Mouse (Mus musculus) liver, embryonic 15.5 days (tissue): ENCODE measurements around the gene Jmjd8. TPM values are rescaled to one million over a fixed set of nuclear protein-coding genes. Genes with fewer than 3 reads are reported as not detected.
"Not testable (repeated sequence)": the region's sequence is repeated elsewhere in the genome, so short reads cannot be mapped to it uniquely, and the experiment has no call there.

ENCODE experiments used
- ATAC-seq: fragments of 200-750 bp; cut with Nextera tagmentation; 2 replicates; pipeline ENCODE4 v1.8.0; 2017; ENCODE audit warnings: moderate number of reproducible peaks, mild to moderate bottlenecking, moderate library complexity; ENCODE audit not compliant: insufficient read depth
- H3K27ac ChIP-seq: fragments of 300-500 bp; sonication (generic); replicated peaks from 2 replicates; pipeline ENCODE4 v1.5.1; 2015; ENCODE audit warnings: mild to moderate bottlenecking, inconsistent platforms
- H3K27me3 ChIP-seq: fragments of 300-500 bp; sonication (generic); 2 replicates; pipeline ENCODE4 v1.6.1; 2015; ENCODE audit warnings: mild to moderate bottlenecking, inconsistent platforms
- H3K36me3 ChIP-seq: fragments of 300-500 bp; sonication (generic); replicated peaks from 2 replicates; pipeline ENCODE4 v1.6.1; 2015; ENCODE audit warnings: moderate library complexity, mild to moderate bottlenecking, inconsistent platforms
- H3K4me1 ChIP-seq: fragments of 300-500 bp; sonication (generic); replicated peaks from 2 replicates; pipeline ENCODE4 v1.6.1; 2015; ENCODE audit warnings: inconsistent platforms
- H3K4me2 ChIP-seq: fragments of 300-500 bp; sonication (generic); 2 replicates; pipeline ENCODE4 v1.6.1; 2015; ENCODE audit warnings: moderate library complexity, mild to moderate bottlenecking, inconsistent platforms
- H3K4me3 ChIP-seq: fragments of 300-500 bp; sonication (generic); replicated peaks from 2 replicates; pipeline ENCODE4 v1.5.1; 2015; ENCODE audit warnings: mild to moderate bottlenecking, inconsistent platforms
- H3K9ac ChIP-seq: fragments of 300-500 bp; sonication (generic); 2 replicates; pipeline ENCODE4 v1.6.1; 2015; ENCODE audit warnings: moderate library complexity, mild to moderate bottlenecking, inconsistent platforms
- H3K9me3 ChIP-seq: fragments of 300-500 bp; sonication (generic); replicated peaks from 2 replicates; pipeline ENCODE4 v1.6.1; 2016; ENCODE audit warnings: inconsistent platforms
- WGBS: fragments of 180-500 bp; shearing (Covaris S2); methylation state at CpG from one replicate; pipeline ENCODE4 v1.1.7; 2015; ENCODE audit warnings: mixed read lengths; ENCODE audit not compliant: insufficient replicate concordance; 5-methylcytosine and 5-hydroxymethylcytosine counted together
- polyA plus RNA-seq: library from polyadenylated mRNA; unstranded; fragments of >200 nt; fragmentation: Nextera tagmentation; extraction: Ambion mirVana; gene quantifications from 2 replicates; pipeline ENCODE4 v1.2.1, GENCODE M21; 2015

Gene Jmjd8
- polyA plus RNA-seq, 1 experiment from 2014 or later: 19.6 TPM

- 85% methylated on average over 14 of the region's 14 CpGs for WGBS
- Histone ChIP-seq H3K27me3 (no peaks in the 10 kb centered on the region), H3K4me2 (no peak overlapping the region), H3K9ac (no peak overlapping the region), H3K9me3 (no peaks in the 10 kb centered on the region), H3K27ac (no peak overlapping the region), H3K4me3 (no peak overlapping the region), H3K36me3 (peaks cover 20% of the 10 kb centered on the region), H3K4me1 (peaks cover 63% of the 10 kb centered on the region)
- ATAC-seq: no peak
These were observed 35.6 kb downstream of the Jmjd8 start for GRCm38 (mm10) chr17:25864311-25864710.

GRCm38 (mm10) chr17:25865288-25865687, 36.6 kb downstream of the Jmjd8 start:
- peaks cover 20% of the 10 kb centered on the region for H3K36me3 ChIP-seq
- no peak overlapping the region for H3K27ac ChIP-seq
- 81% methylated on average over 11 of the region's 11 CpGs for WGBS
- peaks cover 54% of the 10 kb centered on the region for H3K4me1 ChIP-seq
- H3K9ac ChIP-seq: no peak overlapping the region
- no peaks in the 10 kb centered on the region for H3K27me3 ChIP-seq
- H3K4me3 ChIP-seq: no peak overlapping the region
- H3K4me2 ChIP-seq: no peak overlapping the region
- no peak for ATAC-seq
- no peaks in the 10 kb centered on the region for H3K9me3 ChIP-seq

- Histone ChIP-seq H3K4me2 (peak overlapping the region; percentile 88; the same call in 1 of the 2 replicates), H3K9ac (no peak overlapping the region), H3K27ac (no peak overlapping the region), H3K4me1 (peaks cover 46% of the 10 kb centered on the region), H3K4me3 (no peak overlapping the region), H3K9me3 (no peaks in the 10 kb centered on the region), H3K36me3 (peaks cover 20% of the 10 kb centered on the region), H3K27me3 (no peaks in the 10 kb centered on the region)
- WGBS: 69% methylated on average over 3 of the region's 3 CpGs
- no peak for ATAC-seq
These were observed 37.5 kb downstream of the Jmjd8 start for GRCm38 (mm10) chr17:25866172-25866571.

GRCm38 (mm10) chr17:25867509-25867835, 38.8 kb downstream of the Jmjd8 start:
- 4% methylated on average over 7 of the region's 7 CpGs for WGBS

GRCm38 (mm10) chr17:25867836-25868600, 39.4 kb downstream of the Jmjd8 start:
- H3K9ac ChIP-seq: peak overlapping the region; percentile 66
- H3K27ac ChIP-seq: peak overlapping the region; percentile 77
- H3K4me3 ChIP-seq: peak overlapping the region; percentile 69
- H3K4me2 ChIP-seq: peak overlapping the region; percentile 88
- H3K36me3 ChIP-seq: peaks cover 20% of the 10 kb centered on the region
- no peaks in the 10 kb centered on the region for H3K27me3 ChIP-seq
- H3K4me1 ChIP-seq: peaks cover 32% of the 10 kb centered on the region
- WGBS: under 1% methylated on average over 42 of the region's 42 CpGs
- H3K9me3 ChIP-seq: no peaks in the 10 kb centered on the region
- ATAC-seq: peak; percentile 53

More at GRCm38 (mm10) chr17:25867509-25867835, 38.8 kb downstream of the Jmjd8 start:
- Histone ChIP-seq H3K9me3 (no peaks in the 10 kb centered on the region), H3K4me2 (peak overlapping the region; percentile 88), H3K9ac (peak overlapping the region; percentile 66), H3K4me3 (peak overlapping the region; percentile 69), H3K4me1 (peaks cover 34% of the 10 kb centered on the region), H3K27ac (peak overlapping the region; percentile 77), H3K36me3 (peaks cover 20% of the 10 kb centered on the region), H3K27me3 (no peaks in the 10 kb centered on the region)
- ATAC-seq: peak; percentile 33

- H3K9ac ChIP-seq: peak within 1 kb of the TSS; percentile 66
- peak within 1 kb of the TSS; percentile 88 for H3K4me2 ChIP-seq
- H3K4me1 ChIP-seq: peaks cover 32% of the 10 kb centered on the region
- H3K36me3 ChIP-seq: peaks cover 16% of the 10 kb centered on the region
- no peaks in the 10 kb centered on the region for H3K27me3 ChIP-seq
- H3K9me3 ChIP-seq: no peaks in the 10 kb centered on the region
- peak; percentile 68 for ATAC-seq
- peak within 1 kb of the TSS; percentile 69 for H3K4me3 ChIP-seq
- 0% methylated on average over 24 of the region's 24 CpGs for WGBS
- H3K27ac ChIP-seq: peak within 1 kb of the TSS; percentile 77
These were observed 40.0 kb downstream of the Jmjd8 start, which contains the start of gene Mcrip2 for GRCm38 (mm10) chr17:25868601-25869191. Gene Mcrip2 (minus strand): TSS chr17:25868764.

GRCm38 (mm10) chr17:25869498-25869897, 40.8 kb downstream of the Jmjd8 start:
- Histone ChIP-seq H3K4me2 (no peak overlapping the region), H3K4me3 (no peak overlapping the region), H3K9ac (no peak overlapping the region), H3K9me3 (no peaks in the 10 kb centered on the region), H3K36me3 (peaks cover 8% of the 10 kb centered on the region), H3K4me1 (peaks cover 39% of the 10 kb centered on the region), H3K27ac (no peak overlapping the region), H3K27me3 (no peaks in the 10 kb centered on the region)
- ATAC-seq: no peak
- 81% methylated on average over 8 of the region's 8 CpGs for WGBS

- Histone ChIP-seq H3K4me3 (no peak overlapping the region), H3K27me3 (no peaks in the 10 kb centered on the region), H3K27ac (no peak overlapping the region), H3K4me1 (peaks cover 42% of the 10 kb centered on the region), H3K4me2 (no peak overlapping the region), H3K36me3 (peaks cover 6% of the 10 kb centered on the region; the same call in 1 of the 2 replicates), H3K9ac (no peak overlapping the region), H3K9me3 (no peaks in the 10 kb centered on the region)
- ATAC-seq: no peak
- 75% methylated on average over 2 of the region's 2 CpGs for WGBS
These were observed 41.3 kb downstream of the Jmjd8 start for GRCm38 (mm10) chr17:25869954-25870353.

- not testable (repeated sequence) for H3K9me3 ChIP-seq, ATAC-seq, H3K4me2 ChIP-seq, H3K27me3 ChIP-seq, H3K36me3 ChIP-seq, H3K27ac ChIP-seq, H3K9ac ChIP-seq, H3K4me3 ChIP-seq
- H3K4me1 ChIP-seq: peaks cover 49% of the 10 kb centered on the region
These were observed 42.9 kb downstream of the Jmjd8 start for GRCm38 (mm10) chr17:25871566-25871965.

GRCm38 (mm10) chr17:25872676-25873075, 44.0 kb downstream of the Jmjd8 start:
- no peaks in the 10 kb centered on the region for H3K9me3 ChIP-seq
- peaks cover 48% of the 10 kb centered on the region for H3K4me1 ChIP-seq
- WGBS: 73% methylated on average over 3 of the region's 3 CpGs
- no peak overlapping the region for H3K9ac ChIP-seq
- ATAC-seq: no peak
- H3K27ac ChIP-seq: no peak overlapping the region
- peaks cover 2% of the 10 kb centered on the region for H3K36me3 ChIP-seq
- no peaks in the 10 kb centered on the region for H3K27me3 ChIP-seq
- no peak overlapping the region for H3K4me3 ChIP-seq
- H3K4me2 ChIP-seq: no peak overlapping the region

GRCm38 (mm10) chr17:25873405-25874147, 44.9 kb downstream of the Jmjd8 start:
- H3K36me3 ChIP-seq: peaks cover 11% of the 10 kb centered on the region
- H3K4me2 ChIP-seq: peak overlapping the region; percentile 89
- peaks cover 46% of the 10 kb centered on the region for H3K4me1 ChIP-seq
- no peaks in the 10 kb centered on the region for H3K27me3 ChIP-seq
- H3K9ac ChIP-seq: no peak overlapping the region
- 72% methylated on average over 11 of the region's 11 CpGs for WGBS
- no peak for ATAC-seq
- H3K4me3 ChIP-seq: peak overlapping the region; percentile 85; the same call in 1 of the 2 replicates
- no peaks in the 10 kb centered on the region for H3K9me3 ChIP-seq
- 0 out of 2 replicates have a peak overlapping the region, but pooled peaks have one; percentile 54 for H3K27ac ChIP-seq
